Mouse (Mus musculus) 3134 (cell line): ENCODE results near the gene Srsf11.

Source experiments
- DNase-seq: peaks from one replicate; pipeline ENCODE4 v3.0.0-alpha.2; 2011; ENCODE audit warnings: low spot score; ENCODE audit not compliant: insufficient read length; ENCODE audit errors: extremely low read depth

Gene Srsf11

DNA sequence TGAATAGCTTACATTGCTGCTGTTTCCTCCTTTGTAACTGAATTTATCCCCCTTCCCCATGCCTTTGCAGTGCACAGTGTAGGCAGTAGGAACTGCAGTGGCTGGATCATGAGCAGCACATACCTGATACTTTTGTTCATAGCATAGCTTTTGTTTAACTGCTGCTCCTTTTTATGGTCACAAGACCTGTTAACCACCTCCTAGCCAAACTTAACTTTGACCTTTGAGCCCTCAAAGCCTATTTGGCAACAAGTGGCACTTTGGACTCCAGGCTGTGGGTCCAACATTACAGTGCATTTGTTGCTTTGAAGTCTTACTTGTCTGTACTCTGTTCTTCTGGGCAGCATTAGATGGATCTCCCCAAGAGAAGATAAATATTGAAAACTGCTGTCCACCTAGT lies 43.1 kb downstream of the Srsf11 start:
- DNase-seq: no peak

DNA sequence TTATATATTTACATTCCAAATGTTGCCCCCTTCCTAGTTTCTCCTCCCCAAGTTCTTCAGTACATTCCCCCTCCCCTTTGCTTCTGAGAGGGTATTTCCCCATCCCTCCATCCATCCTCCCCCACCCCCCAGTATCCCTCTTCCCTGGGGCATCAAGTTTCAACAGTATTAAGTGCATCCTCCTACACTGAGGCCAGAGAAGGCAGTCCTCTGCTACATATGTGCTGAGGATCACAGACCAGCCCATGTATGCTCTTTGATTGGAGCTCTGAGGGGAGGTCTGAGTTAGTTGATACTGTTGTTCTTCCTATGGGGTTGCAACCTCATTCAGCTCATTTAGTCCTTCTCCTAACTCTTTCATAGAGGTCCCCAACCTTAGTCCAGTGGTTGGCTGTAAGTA lies 56.8 kb downstream of the Srsf11 start:
- no peak for DNase-seq

DNA sequence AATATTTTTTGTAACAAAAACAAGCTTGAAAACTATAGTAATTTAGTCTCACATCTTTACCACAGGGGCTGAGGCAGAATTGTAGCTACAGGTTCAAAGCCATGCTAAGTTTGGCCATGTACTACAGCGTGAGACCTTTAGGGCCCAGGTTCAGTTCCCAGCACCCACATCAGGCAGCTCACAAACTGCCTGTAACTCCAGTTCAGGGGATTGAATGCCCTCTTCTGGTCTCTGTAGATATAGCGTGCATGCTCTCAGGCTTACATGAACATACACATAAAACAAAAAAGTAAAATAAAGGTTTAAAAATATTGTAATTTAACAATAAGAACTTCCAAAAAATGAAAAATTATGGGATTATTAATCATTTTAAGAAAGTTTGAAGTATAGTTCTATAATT lies 63.2 kb downstream of the Srsf11 start:
- no peak for DNase-seq

DNA sequence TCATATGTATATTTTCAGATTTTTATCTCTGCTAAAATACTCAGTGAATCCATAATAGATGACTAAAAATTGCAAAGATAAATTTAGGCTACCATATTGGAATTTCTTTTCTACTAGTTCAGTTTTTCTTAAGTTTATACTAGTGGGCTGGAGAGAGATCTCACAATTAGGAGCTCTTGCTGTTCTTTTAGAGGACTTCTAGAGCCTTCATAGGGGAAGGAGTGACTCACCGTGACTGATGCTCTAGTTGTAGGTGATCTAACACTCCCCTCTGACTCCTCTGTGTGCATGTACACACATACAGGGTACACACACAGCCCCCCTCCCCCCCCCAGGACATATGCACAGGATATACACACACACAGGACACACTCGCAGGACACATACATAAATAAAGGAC lies 65.3 kb downstream of the Srsf11 start:
- DNase-seq: no peak
